Mouse (Mus musculus): ENCODE measurements around the gene Nudt16l1. TPM values are rescaled to one million over a fixed set of nuclear protein-coding genes. Genes with fewer than 3 reads are reported as not detected.

Nudt16l1 gene
- polyA plus RNA-seq, 1 experiment from 2014 or later: 152 TPM

GRCm38 (mm10) chr16:4912074-4912648 is 26.4 kb upstream of the Nudt16l1 start:
- peaks cover 41% of the 10 kb centered on the region for H3K36me3 ChIP-seq (ENCODE audit: insufficient read depth, low read length)
- H3K4me3 ChIP-seq (replicated peaks; ENCODE audit: low read depth, low read length): no peak overlapping the region
- peak overlapping the region; percentile 88; the same call in 1 of the 2 replicates for H3K27ac ChIP-seq
- no peaks in the 10 kb centered on the region for H3K9me3 ChIP-seq (replicated peaks; ENCODE audit: low read length)
- WGBS: 81% methylated on average over 10 of the region's 10 CpGs
- H3K4me2 ChIP-seq (ENCODE audit: low read length): no peak overlapping the region
- ATAC-seq (replicated peaks; ENCODE audit: low FRiP score, low read depth): no peak
- DNase-seq (ENCODE audit: low spot score): no peak
- TF ChIP-seq CTCF (IDR thresholded peaks at IDR 0.05; ENCODE audit: low read depth): no peak
- H3K9ac ChIP-seq (ENCODE audit: low read depth, low read length): no peak overlapping the region
- no peaks in the 10 kb centered on the region for H3K27me3 ChIP-seq (ENCODE audit: insufficient read depth, low read length)
- no peaks in the 10 kb centered on the region; the same call in 1 of the 2 replicates for H3K4me1 ChIP-seq (replicated peaks; ENCODE audit: insufficient read depth, low read length)

GRCm38 (mm10) chr16:4912907-4913782 is 25.4 kb upstream of the Nudt16l1 start:
- DNase-seq (ENCODE audit: low spot score) (peak; percentile 76), ATAC-seq (replicated peaks; ENCODE audit: low FRiP score, low read depth) (peak; percentile 62)
- Histone ChIP-seq H3K4me3 (replicated peaks; ENCODE audit: low read depth, low read length) (no peak overlapping the region), H3K27me3 (ENCODE audit: insufficient read depth, low read length) (no peaks in the 10 kb centered on the region), H3K27ac (peak overlapping the region; percentile 88), H3K9me3 (replicated peaks; ENCODE audit: low read length) (no peaks in the 10 kb centered on the region), H3K36me3 (ENCODE audit: insufficient read depth, low read length) (peaks cover 38% of the 10 kb centered on the region), H3K4me1 (replicated peaks; ENCODE audit: insufficient read depth, low read length) (no peaks in the 10 kb centered on the region; the same call in 1 of the 2 replicates), H3K9ac (ENCODE audit: low read depth, low read length) (no peak overlapping the region), H3K4me2 (ENCODE audit: low read length) (peak overlapping the region; percentile 30; the same call in 1 of the 2 replicates)
- whole genome bisulfite sequencing: 46% methylated on average over 11 of the region's 11 CpGs
- TF ChIP-seq CTCF (IDR thresholded peaks at IDR 0.05; ENCODE audit: low read depth): no peak; the same call in 1 of the 2 replicates

- Histone ChIP-seq H3K36me3 (ENCODE audit: insufficient read depth, low read length) (peaks cover 39% of the 10 kb centered on the region), H3K27me3 (ENCODE audit: insufficient read depth, low read length) (no peaks in the 10 kb centered on the region), H3K9me3 (replicated peaks; ENCODE audit: low read length) (no peaks in the 10 kb centered on the region), H3K27ac (peak overlapping the region; percentile 88), H3K4me2 (ENCODE audit: low read length) (peak overlapping the region; percentile 30; the same call in 1 of the 2 replicates), H3K4me1 (replicated peaks; ENCODE audit: insufficient read depth, low read length) (no peaks in the 10 kb centered on the region; the same call in 1 of the 2 replicates), H3K4me3 (replicated peaks; ENCODE audit: low read depth, low read length) (no peak overlapping the region), H3K9ac (ENCODE audit: low read depth, low read length) (no peak overlapping the region)
- WGBS: 29% methylated on average over 12 of the region's 12 CpGs
- DNase-seq (ENCODE audit: low spot score): peak; percentile 92
- ATAC-seq (replicated peaks; ENCODE audit: low FRiP score, low read depth): peak; percentile 85
- peak; percentile 97 for TF ChIP-seq CTCF (IDR thresholded peaks at IDR 0.05; ENCODE audit: low read depth)
Measured at GRCm38 (mm10) chr16:4913783-4914735, 24.5 kb upstream of the Nudt16l1 start.

- H3K4me2 ChIP-seq (ENCODE audit: low read length): no peak overlapping the region
- no peak for ATAC-seq (replicated peaks; ENCODE audit: low FRiP score, low read depth)
- H3K27ac ChIP-seq: no peak overlapping the region
- no peak overlapping the region for H3K9ac ChIP-seq (ENCODE audit: low read depth, low read length)
- H3K36me3 ChIP-seq (ENCODE audit: insufficient read depth, low read length): peaks cover 35% of the 10 kb centered on the region
- DNase-seq (ENCODE audit: low spot score): no peak
- no peaks in the 10 kb centered on the region for H3K27me3 ChIP-seq (ENCODE audit: insufficient read depth, low read length)
- H3K4me1 ChIP-seq (replicated peaks; ENCODE audit: insufficient read depth, low read length): no peaks in the 10 kb centered on the region; the same call in 1 of the 2 replicates
- TF ChIP-seq CTCF (IDR thresholded peaks at IDR 0.05; ENCODE audit: low read depth): no peak
- H3K9me3 ChIP-seq (replicated peaks; ENCODE audit: low read length): no peaks in the 10 kb centered on the region
- WGBS: 90% methylated on average over 3 of the region's 3 CpGs
- no peak overlapping the region for H3K4me3 ChIP-seq (replicated peaks; ENCODE audit: low read depth, low read length)
Measured at GRCm38 (mm10) chr16:4915931-4916330, 22.6 kb upstream of the Nudt16l1 start.

- WGBS: 81% methylated on average over 2 of the region's 2 CpGs
- peaks cover 31% of the 10 kb centered on the region for H3K36me3 ChIP-seq (ENCODE audit: insufficient read depth, low read length)
- no peaks in the 10 kb centered on the region for H3K27me3 ChIP-seq (ENCODE audit: insufficient read depth, low read length)
- H3K4me1 ChIP-seq (replicated peaks; ENCODE audit: insufficient read depth, low read length): no peaks in the 10 kb centered on the region; the same call in 1 of the 2 replicates
- H3K4me3 ChIP-seq (replicated peaks; ENCODE audit: low read depth, low read length): no peak overlapping the region
- no peak overlapping the region for H3K4me2 ChIP-seq (ENCODE audit: low read length)
- ATAC-seq (replicated peaks; ENCODE audit: low FRiP score, low read depth) (no peak), DNase-seq (ENCODE audit: low spot score) (no peak)
- no peak overlapping the region for H3K9ac ChIP-seq (ENCODE audit: low read depth, low read length)
- H3K9me3 ChIP-seq (replicated peaks; ENCODE audit: low read length): no peaks in the 10 kb centered on the region
- no peak overlapping the region for H3K27ac ChIP-seq
- no peak for TF ChIP-seq CTCF (IDR thresholded peaks at IDR 0.05; ENCODE audit: low read depth)
Measured at GRCm38 (mm10) chr16:4916608-4917007, 22.0 kb upstream of the Nudt16l1 start.
